Mouse (Mus musculus): Measurements from ENCODE around the gene Paf1.

DNA sequence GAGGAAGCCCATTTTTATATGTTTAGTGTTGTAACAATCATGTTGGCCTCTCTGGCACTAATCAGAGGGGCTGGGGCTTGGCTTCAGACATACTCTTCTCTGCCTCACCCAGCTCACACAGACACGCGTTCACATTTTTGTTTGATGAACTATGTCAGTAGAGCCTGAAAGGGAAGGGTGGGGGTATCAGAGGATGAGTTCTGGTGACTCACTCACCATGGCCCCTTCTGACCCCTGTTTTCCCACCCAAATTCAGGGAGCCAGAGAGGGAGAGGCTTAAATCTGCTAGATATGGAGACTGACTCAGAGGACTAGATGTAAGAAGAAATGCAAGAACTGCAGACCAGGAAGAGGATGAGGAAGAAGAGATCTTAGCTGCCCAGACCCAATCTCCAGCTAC, 26.7 kb downstream of the Paf1 start:
- no peak for TF ChIP-seq POLR2A (IDR thresholded peaks at IDR 0.05; ENCODE audit: borderline replicate concordance, extremely low read depth, low read depth, low read length)
- no peak for TF ChIP-seq CTCF (IDR thresholded peaks at IDR 0.05; ENCODE audit: insufficient read depth, low read length)

Data from lung, adult 2 months (tissue).